ENCODE assay signal across 7 mouse cellular contexts in genomic region chr4:156203413-156204131, GRCm38 (mm10). TPM values are rescaled to one million over a fixed set of nuclear protein-coding genes. Genes with fewer than 3 reads are reported as not detected.
DNase-seq lines count a peak whose midpoint lies in the region; ATAC-seq and TF ChIP-seq lines count a peak whose summit lies in the region.

No protein-coding gene starts in this region.

- no peaks in the 10 kb centered on the region for H3K9me3 ChIP-seq in liver, embryonic 14.5 days (ENCODE audit: control insufficient read depth, low read length)

- H3K36me3 ChIP-seq in liver, embryonic 14.5 days (replicated peaks; ENCODE audit: control insufficient read depth, insufficient read depth, low read depth): no peaks in the 10 kb centered on the region

- no peak for TF ChIP-seq EP300 in liver, embryonic 14.5 days (IDR thresholded peaks at IDR 0.05; ENCODE audit: low read depth)

- no peak for TF ChIP-seq POLR2A in cortical plate, adult 2 months (IDR thresholded peaks at IDR 0.05; ENCODE audit: extremely low read depth, insufficient read depth, low read length)

- peak; percentile 42 to 48; a peak in 3 of 4 replicates for ATAC-seq in hematopoietic stem cell, adult 5-6 weeks (replicated peaks in 1 of 2; ENCODE audit: insufficient read depth in 1 of 2, low FRiP score in 2 of 2, low TSS enrichment in 1 of 2, low read depth in 1 of 2, poor library complexity in 2 of 2, severe bottlenecking in 2 of 2)
- ATAC-seq in liver, embryonic 14.5 days (ENCODE audit: insufficient read depth): no peak

- H3K4me2 ChIP-seq in liver, embryonic 14.5 days (ENCODE audit: low read depth): peak overlapping the region; percentile 80

- peak overlapping the region; percentile 52 for H3K4me3 ChIP-seq in cortical plate, adult 2 months (ENCODE audit: insufficient read depth, low read length)
- peak overlapping the region; percentile 62 to 63 for H3K4me3 ChIP-seq in liver, embryonic 14.5 days (ENCODE audit: insufficient read depth in 1 of 2, low read depth in 2 of 2, low read length in 2 of 2)

- H3K27me3 ChIP-seq in liver, embryonic 14.5 days (ENCODE audit: control insufficient read depth, insufficient read depth, low read length): peaks cover 37% of the 10 kb centered on the region

- no peak overlapping the region for H3K27ac ChIP-seq in cortical plate, adult 2 months (ENCODE audit: insufficient read depth, low read length)
- no peak overlapping the region for H3K27ac ChIP-seq in liver, embryonic 14.5 days

- WGBS in liver, embryonic 14.5 days (ENCODE audit: insufficient replicate concordance): under 1% methylated on average over 49 of the region's 49 CpGs

- H3K9ac ChIP-seq in liver, embryonic 14.5 days (replicated peaks): peak overlapping the region; percentile 56

- intact Hi-C loops in left cerebral cortex, postnatal 4 days (cut with DNase I): no loop called here

- no peak for TF ChIP-seq CTCF in cortical plate, adult 2 months (IDR thresholded peaks at IDR 0.05; ENCODE audit: extremely low read depth, insufficient read depth, low read length)
- TF ChIP-seq CTCF in liver, embryonic 14.5 days (IDR thresholded peaks at IDR 0.05; ENCODE audit: low read depth): no peak

- DNase-seq in urinary bladder, postnatal 14 days (ENCODE audit: low spot score): peak; percentile 24
- no peak for DNase-seq in urinary bladder, postnatal 25 days (ENCODE audit: low spot score)
- no peak for DNase-seq in liver, embryonic 14.5 days (ENCODE audit: low read depth in 3 of 3, low spot score in 3 of 3)
- peak; percentile 64 for DNase-seq in retina, postnatal 1 day
- no peak for DNase-seq in left cerebral cortex, postnatal 4 days

- no peaks in the 10 kb centered on the region; the same call in 1 of the 2 replicates for H3K4me1 ChIP-seq in cortical plate, adult 2 months (ENCODE audit: control insufficient read depth, insufficient read depth, low read length)
- H3K4me1 ChIP-seq in liver, embryonic 14.5 days (replicated peaks; ENCODE audit: control insufficient read depth in 2 of 2, insufficient read depth in 2 of 2, low read length in 1 of 2): peaks cover 7 to 13% of the 10 kb centered on the region in 2 experiments

RNA-seq across cellular contexts. Expression of gene AW011738, which starts 0.5 kb away (rescaled TPM):
- polyA plus RNA-seq in cortical plate, adult 2 months (2012; rRNA removed): 3.5 and 3.7 TPM in 2 replicates
- 1.9 and 2.6 TPM in 2 replicates for total RNA-seq in hematopoietic stem cell, adult 5-6 weeks (2017)
- 0.49 and 0.66 TPM in 2 replicates for polyA plus RNA-seq in liver, embryonic 14.5 days (2012; rRNA removed)
- polyA plus RNA-seq in liver, embryonic 14.5 days (2014; fragmentation: Nextera tagmentation; extraction: Ambion mirVana): 0.23 TPM in 1 of 2 replicates, not detected in the other
- 1 to 10 TPM; 5.2 to 6.4 TPM for total RNA-seq in left cerebral cortex, postnatal 4 days (2021)

RNA-seq across cellular contexts. Expression of gene Isg15, which starts 3.0 kb away (rescaled TPM):
- polyA plus RNA-seq in cortical plate, adult 2 months (2012; rRNA removed): 5.6 and 8.8 TPM in 2 replicates
- total RNA-seq in hematopoietic stem cell, adult 5-6 weeks (2017): 4.3 and 6.7 TPM in 2 replicates
- 5.8 and 6.1 TPM in 2 replicates for polyA plus RNA-seq in liver, embryonic 14.5 days (2012; rRNA removed)
- polyA plus RNA-seq in liver, embryonic 14.5 days (2014; fragmentation: Nextera tagmentation; extraction: Ambion mirVana): 0.90 and 1.3 TPM in 2 replicates
- total RNA-seq in left cerebral cortex, postnatal 4 days (2021): not detected

RNA-seq across cellular contexts. Expression of gene Agrn, which starts 6.3 kb away (rescaled TPM):
- polyA plus RNA-seq in cortical plate, adult 2 months (2012; rRNA removed): 186 and 206 TPM in 2 replicates
- total RNA-seq in hematopoietic stem cell, adult 5-6 weeks (2017): 2.1 and 5.2 TPM in 2 replicates
- 18.5 TPM in 2 replicates for polyA plus RNA-seq in liver, embryonic 14.5 days (2012; rRNA removed)
- polyA plus RNA-seq in liver, embryonic 14.5 days (2014; fragmentation: Nextera tagmentation; extraction: Ambion mirVana): 6.7 and 7.2 TPM in 2 replicates
- total RNA-seq in left cerebral cortex, postnatal 4 days (2021): 100 to 1,000 TPM; 330 to 331 TPM

RNA-seq across cellular contexts. Expression of gene Perm1, which starts 12.1 kb away (rescaled TPM):
- polyA plus RNA-seq in cortical plate, adult 2 months (2012; rRNA removed): 0.57 and 0.65 TPM in 2 replicates
- total RNA-seq in hematopoietic stem cell, adult 5-6 weeks (2017): not detected in 2 replicates
- polyA plus RNA-seq in liver, embryonic 14.5 days (2012; rRNA removed): 0.03 TPM in 2 replicates
- 0.05 TPM in 1 of 2 replicates, not detected in the other for polyA plus RNA-seq in liver, embryonic 14.5 days (2014; fragmentation: Nextera tagmentation; extraction: Ambion mirVana)
- total RNA-seq in left cerebral cortex, postnatal 4 days (2021): under 1 TPM; 0.36 to 0.46 TPM

RNA-seq across cellular contexts. Expression of gene Plekhn1, which starts 31.1 kb away (rescaled TPM):
- 70.6 and 79.0 TPM in 2 replicates for polyA plus RNA-seq in cortical plate, adult 2 months (2012; rRNA removed)
- 19.0 and 29.3 TPM in 2 replicates for total RNA-seq in hematopoietic stem cell, adult 5-6 weeks (2017)
- polyA plus RNA-seq in liver, embryonic 14.5 days (2012; rRNA removed): 9.9 and 10.8 TPM in 2 replicates
- polyA plus RNA-seq in liver, embryonic 14.5 days (2014; fragmentation: Nextera tagmentation; extraction: Ambion mirVana): 2.7 and 5.2 TPM in 2 replicates
- 10 to 100 TPM; 46.0 to 46.9 TPM for total RNA-seq in left cerebral cortex, postnatal 4 days (2021)

Comparison
In these comparisons a context has a peak if more than half of its experiments do, and no peak if none do; other contexts are left out.
1. DNase-seq: peak in urinary bladder, postnatal 14 days (single experiment) and retina, postnatal 1 day (single experiment); none in urinary bladder, postnatal 25 days (single experiment), liver, embryonic 14.5 days (0 of 3) and left cerebral cortex, postnatal 4 days (single experiment).
2. RNA of gene Agrn, which starts 6.3 kb away (total RNA-seq): 330 to 331 TPM in left cerebral cortex, postnatal 4 days; 2.1 to 5.2 TPM in hematopoietic stem cell, adult 5-6 weeks; every median in the first group is over 10 times any median in the second.